Mouse (Mus musculus): ENCODE data around the gene Mcrip1.
"Not testable (repeated sequence)": the region's sequence is repeated elsewhere in the genome, so short reads cannot be mapped to it uniquely, and the experiment has no call there.

Mcrip1 gene

DNA sequence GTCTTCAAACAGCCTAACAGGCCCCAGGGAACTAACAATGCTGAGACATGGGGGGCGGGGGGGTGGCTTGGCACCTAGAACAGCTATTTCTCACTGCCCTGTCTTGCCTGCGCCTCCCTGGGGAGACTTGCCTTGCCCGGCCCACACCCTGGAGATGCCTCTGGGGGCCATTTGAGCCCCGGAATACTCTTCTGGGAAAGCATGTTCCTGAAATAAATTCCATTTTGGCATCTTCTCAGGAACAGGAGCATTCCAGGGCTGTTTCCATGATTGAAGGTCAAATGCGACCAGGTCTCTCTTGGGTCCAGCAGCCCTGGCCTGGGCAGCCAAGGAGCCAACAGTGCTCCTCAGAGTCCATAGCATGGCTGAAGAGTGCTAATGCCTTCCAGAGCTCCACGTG lies 7.2 kb downstream of the Mcrip1 start:
- DNase-seq (ENCODE audit: low read depth, low spot score) = no peak

DNA sequence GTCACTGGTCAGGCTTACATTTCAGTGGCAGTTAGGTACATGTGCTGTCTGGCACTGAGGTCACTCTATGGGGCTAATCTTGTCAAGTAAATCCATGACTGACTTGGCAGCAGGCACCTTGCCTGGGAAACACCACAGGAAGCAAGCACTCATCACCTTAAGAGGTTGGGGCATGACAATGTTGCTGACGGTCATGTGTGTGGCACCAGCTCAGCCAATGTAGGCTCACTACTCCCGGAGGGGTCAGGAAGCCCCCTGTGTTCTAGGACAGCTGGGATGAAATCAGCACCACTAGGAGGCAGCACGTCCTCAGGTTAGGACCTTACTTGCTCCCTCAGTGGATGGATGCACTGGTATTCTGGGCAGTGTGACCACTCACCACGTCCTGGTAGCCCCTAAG lies 7.6 kb downstream of the Mcrip1 start:
- DNase-seq (ENCODE audit: low read depth, low spot score) = peak; percentile 22

DNA sequence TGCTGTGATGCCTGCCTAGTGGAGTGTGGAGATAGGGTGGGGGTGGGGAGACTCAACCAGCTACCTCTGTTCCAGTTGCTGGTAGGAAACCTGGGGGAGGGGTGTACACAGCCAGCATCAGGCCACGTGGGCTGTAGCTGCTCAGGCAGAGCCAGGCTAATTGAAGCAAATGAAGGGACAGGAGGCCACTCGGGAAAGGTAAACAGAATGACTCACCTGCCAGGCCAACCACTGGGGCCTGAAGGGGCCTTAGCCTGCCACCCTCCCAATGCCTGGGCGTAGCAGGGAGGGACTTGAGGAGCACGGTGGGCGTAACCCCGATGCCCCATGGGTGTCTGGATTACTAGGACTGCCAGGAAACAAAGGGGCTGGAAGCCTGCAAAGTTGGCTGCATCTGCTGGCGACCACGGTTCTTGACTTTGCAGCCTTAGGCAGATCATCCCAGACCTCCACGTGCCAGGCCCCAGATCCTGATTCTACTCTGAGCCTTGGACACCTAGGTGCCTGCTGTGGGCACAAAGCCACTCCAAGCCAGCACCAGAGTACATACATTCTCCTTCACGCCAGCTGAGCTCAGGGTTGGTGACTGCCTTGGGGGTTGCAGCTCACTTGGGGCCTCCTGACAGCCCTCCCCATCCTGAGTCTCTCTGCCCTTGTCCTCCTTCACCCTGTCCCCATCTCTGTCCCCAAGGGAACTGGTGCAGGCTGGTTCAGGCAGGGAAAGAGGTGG lies 10.1 kb downstream of the Mcrip1 start:
- no peak for DNase-seq (ENCODE audit: low read depth, low spot score)

- no peak for DNase-seq (ENCODE audit: low read depth, low spot score)
Measured at GRCm38 (mm10) chr11:120538955-120539284, 10.6 kb downstream of the Mcrip1 start.

DNA sequence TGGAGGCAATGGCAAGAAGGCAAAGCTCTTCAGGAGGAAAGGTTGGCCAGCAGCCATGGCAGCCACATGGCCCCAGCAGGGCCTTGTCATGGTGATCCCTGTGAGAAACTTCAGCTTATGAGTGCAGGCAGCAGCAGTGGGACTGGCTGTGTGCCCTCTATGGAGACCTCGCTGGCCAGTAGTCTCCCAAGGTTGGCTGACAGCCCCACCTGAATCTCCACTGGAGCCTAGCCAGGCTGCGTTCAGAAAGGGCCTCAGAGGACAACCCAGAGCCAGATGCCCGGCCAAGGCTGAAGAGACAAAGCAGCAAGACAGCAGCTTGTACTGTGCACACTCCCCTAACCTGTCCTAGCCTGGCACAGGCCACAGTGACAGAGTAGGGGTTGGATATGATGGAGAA lies 11.0 kb downstream of the Mcrip1 start:
- DNase-seq (ENCODE audit: low read depth, low spot score) = no peak

- DNase-seq (ENCODE audit: low read depth, low spot score) = no peak
Measured at GRCm38 (mm10) chr11:120535804-120536203, 13.7 kb downstream of the Mcrip1 start.

DNA sequence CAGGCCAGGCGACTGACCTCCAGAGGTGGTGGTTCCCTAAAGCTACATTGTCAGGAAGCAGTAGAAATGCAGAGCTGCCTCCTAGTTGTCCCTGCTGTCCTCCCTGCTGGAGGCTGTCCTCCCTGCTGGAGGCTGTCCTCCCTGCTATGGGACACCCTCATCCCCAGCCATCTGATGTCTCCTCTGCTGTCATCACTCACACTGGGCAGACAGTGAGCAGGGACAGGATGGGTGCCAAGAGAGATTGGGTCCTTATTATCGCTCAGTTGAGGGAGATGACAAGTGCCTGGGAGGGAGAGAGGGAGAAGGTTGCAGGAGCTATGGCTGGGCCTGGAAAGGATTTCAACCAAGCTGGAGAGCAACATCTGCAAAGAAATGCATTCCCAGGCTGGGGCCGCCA lies 14.4 kb downstream of the Mcrip1 start:
- no peak for DNase-seq (ENCODE audit: low read depth, low spot score)

DNA sequence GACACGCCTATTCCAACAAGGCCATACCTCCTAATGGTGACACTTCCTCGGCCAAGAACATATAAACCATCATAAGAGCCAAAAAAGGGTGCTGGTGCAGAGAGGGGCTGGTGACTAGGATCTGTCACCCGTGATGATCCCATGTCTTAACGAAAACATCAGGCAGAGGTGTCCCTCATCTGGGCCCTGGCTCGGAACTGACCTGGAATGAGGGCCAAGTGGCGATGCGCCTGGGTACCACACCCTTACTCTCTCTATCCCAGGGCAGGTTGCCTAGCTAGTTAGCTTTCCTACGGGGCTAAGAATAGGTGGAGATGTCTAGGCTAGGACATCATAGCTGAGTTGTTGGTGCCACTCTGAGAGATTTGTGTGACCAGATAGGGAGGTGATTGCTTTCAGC lies 15.4 kb downstream of the Mcrip1 start:
- no peak for DNase-seq (ENCODE audit: low read depth, low spot score)

DNA sequence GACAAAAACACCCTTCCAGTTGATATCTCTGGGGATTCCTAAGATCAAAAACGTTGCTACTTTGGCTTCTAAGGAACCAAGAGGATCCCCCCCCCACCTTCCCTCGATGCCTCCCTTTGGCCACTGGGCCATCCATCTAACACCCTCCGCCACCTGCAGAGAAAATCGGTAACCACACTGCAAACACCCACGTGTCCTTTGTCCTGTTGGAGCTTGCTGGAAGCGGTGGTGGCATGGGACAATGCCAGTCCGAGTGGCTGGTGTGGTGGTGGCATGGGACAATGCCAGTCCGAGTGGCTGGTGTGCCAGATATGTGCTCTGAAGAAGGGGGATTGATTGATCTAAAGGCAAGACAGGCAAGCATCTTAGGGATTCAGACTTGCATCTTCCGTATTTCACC lies 17.9 kb downstream of the Mcrip1 start:
- DNase-seq (ENCODE audit: low read depth, low spot score) = no peak

DNA sequence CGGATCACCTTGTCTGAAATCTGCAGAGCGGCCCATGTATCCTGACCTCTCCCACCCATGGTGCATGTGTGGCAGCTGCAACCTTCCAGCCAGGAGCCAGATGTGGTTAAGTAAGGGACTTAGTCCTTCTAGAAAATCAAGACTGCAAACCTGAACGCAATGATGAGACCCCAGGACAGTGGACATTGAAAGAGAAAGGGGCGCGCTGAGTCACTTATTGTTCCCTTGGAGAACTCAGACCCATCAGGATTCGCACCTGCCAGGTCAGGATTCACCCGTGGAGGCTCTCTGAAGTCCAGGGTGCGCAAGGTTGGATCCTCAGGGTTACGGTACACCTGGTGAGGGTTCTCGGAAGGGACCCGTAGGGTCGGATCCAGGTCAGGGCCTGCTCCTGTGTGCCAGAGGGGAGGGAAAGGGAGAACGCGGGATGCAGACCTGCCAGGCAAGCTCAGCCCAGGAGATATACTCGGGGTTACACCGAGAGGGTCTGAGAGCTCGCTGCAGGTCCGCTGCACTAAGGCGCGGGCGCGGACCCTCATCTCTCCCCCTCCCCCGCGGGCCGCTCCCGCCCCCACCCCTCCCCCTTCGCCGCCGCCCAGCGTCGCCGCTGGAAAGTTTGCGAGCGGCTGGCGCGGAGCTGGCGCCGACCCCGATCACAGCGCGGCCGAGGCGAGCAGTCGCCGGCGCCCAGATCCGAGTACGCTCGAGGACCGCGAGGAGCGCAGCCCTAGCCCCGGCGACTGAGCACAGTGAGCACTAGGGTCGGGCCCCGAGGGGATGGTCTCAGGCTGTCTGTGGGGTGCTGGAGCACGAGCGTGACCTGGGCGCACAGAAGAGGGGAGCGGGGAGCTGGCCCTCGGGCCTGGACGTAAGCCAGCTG lies 19.2 kb downstream of the Mcrip1 start, which contains the start of gene Gcgr:
Gcgr (plus strand) TSS at position 615 of the 880 bp plus-strand sequence.
- DNase-seq (ENCODE audit: low read depth, low spot score) = peak; percentile 52

GRCm38 (mm10) chr11:120528903-120529302 lies 20.6 kb downstream of the Mcrip1 start:
- DNase-seq (ENCODE audit: low read depth, low spot score) = no peak

GRCm38 (mm10) chr11:120527690-120528354 lies 21.7 kb downstream of the Mcrip1 start:
- no peak for DNase-seq (ENCODE audit: low read depth, low spot score)

- DNase-seq (ENCODE audit: low read depth, low spot score) = no peak
Measured at GRCm38 (mm10) chr11:120525959-120526358, 23.6 kb downstream of the Mcrip1 start.

DNA sequence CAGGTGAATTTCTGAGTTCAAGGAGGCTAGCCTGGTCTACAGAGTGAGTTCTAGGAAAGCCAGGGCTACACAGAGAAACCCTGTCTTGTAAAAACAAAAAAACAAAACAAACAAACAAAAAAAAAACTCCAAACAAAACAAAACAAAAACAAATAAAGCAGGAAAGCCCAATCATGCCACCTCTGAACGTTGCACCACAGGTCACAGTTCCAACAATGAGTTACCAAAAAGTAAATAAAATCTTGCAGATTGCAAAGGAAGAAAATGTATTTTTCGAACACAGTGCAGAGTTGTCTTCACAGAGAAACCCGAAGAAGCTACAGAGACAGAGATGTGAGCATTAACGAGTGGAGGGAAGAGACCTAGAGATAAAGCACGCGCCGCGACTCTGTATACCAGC lies 26.9 kb downstream of the Mcrip1 start:
- DNase-seq (ENCODE audit: low read depth, low spot score) = no peak

DNA sequence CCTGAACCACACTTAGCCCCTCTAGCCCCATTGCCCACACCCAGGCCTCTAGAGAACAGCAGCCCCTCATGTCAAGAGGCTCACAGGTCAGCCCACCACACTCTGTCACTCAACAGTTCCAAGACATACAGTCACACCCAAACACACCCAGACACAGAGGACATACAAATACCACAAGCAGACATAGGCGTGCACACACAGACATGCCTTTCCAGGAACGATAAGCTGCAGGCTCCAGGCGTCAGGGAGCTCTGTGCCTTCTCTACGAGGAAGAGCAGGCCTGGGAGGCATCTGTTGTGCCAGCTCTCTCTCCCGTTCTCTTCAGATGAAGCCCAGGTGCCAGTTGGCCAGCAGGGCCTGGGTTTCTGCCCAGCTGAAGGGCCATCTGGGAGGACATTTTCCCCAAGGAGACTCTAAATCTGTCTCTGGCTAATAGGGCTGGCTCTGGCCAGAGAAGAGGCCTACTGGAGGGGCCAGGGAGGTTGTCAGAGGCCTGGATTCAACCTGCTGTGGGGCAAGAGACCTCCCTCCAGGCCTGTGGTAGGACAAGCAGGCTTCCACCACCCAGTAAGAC lies 28.5 kb downstream of the Mcrip1 start:
- DNase-seq (ENCODE audit: low read depth, low spot score) = no peak

GRCm38 (mm10) chr11:120520498-120520897 lies 29.0 kb downstream of the Mcrip1 start:
- DNase-seq (ENCODE audit: low read depth, low spot score) = no peak

GRCm38 (mm10) chr11:120519738-120520137 lies 29.8 kb downstream of the Mcrip1 start:
- DNase-seq (ENCODE audit: low read depth, low spot score) = no peak

DNA sequence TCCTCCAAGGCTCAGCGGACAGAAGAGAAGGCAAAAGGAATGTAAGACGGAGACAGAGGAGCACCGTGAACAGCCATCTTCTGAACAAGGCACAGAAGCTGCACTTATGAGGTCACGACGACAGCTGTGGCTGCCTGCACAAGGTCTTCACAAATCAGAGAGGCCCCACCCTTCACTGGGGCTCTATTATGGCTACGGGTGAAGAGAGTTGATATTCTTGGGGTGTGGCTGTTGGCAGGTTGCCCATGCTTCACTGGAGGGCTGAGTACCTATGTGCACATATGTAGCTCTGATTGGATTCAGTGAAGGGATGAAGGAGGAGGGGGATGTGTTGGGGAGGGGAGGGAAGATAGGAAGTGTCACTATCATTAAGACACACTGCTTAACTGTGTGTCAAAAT lies 31.0 kb downstream of the Mcrip1 start:
- no peak for DNase-seq (ENCODE audit: low read depth, low spot score)

GRCm38 (mm10) chr11:120518027-120518426 lies 31.5 kb downstream of the Mcrip1 start:
- DNase-seq (ENCODE audit: low read depth, low spot score) = no peak

- DNase-seq (ENCODE audit: low read depth, low spot score) = no peak
Measured at GRCm38 (mm10) chr11:120517147-120517546, 32.4 kb downstream of the Mcrip1 start.

DNA sequence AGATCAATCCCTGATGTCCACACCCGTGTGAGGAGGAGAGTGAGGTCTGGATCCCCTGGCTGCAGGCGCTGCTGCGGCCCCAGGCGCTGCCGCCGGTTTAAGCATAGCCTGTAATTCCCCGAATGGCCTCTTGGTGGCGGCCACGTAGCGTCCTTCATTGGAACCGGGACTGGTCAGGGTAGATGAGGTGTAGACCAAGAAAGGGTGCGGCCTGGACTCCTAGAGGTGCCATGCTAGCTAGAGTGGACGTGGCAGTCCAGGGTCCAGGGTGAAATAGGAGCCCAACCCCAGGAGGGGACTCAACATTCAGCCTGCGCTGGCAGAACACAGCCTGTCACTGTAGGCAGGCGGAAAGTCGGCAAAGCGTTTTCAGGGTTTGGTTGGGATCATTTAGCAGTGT lies 33.9 kb downstream of the Mcrip1 start:
- DNase-seq (ENCODE audit: low read depth, low spot score) = peak; percentile 85

- not testable (repeated sequence) for DNase-seq (ENCODE audit: low read depth, low spot score)
Measured at GRCm38 (mm10) chr11:120514262-120514661, 35.3 kb downstream of the Mcrip1 start.
